Mouse (Mus musculus) ES-Bruce4 (cell line): ENCODE data around the gene Uso1.

Experiments used
- CTCF ChIP-seq: IDR thresholded peaks from one replicate; pipeline ENCODE4 v1.8.1; 2011; ENCODE audit warnings: low read depth, low read length
- EP300 ChIP-seq: IDR thresholded peaks from 2 replicates; pipeline ENCODE4 v1.6.1; 2011; ENCODE audit warnings: low read depth, low read length; ENCODE audit not compliant: insufficient read depth
- POLR2A ChIP-seq: IDR thresholded peaks from one replicate; pipeline ENCODE4 v1.8.1; 2011; ENCODE audit warnings: low read length; ENCODE audit not compliant: insufficient read depth

GRCm38 (mm10) chr5:92188881-92189483 is 51.2 kb downstream of the Uso1 start:
- TF ChIP-seq EP300 = no peak
- TF ChIP-seq CTCF = no peak
- TF ChIP-seq POLR2A = no peak
